Mouse (Mus musculus) ES-CJ7 (cell line): ENCODE data around the gene Mapk7.
A peak's percentile ranks its signal among the peaks of the same experiment; 100 is the strongest.

Source experiments
- DNase-seq: peaks from one replicate; pipeline ENCODE4 v3.0.0; 2011; ENCODE audit warnings: low read depth, low spot score

Mapk7 gene

GRCm38 (mm10) chr11:61465422-61465821 is 28.8 kb downstream of the Mapk7 start:
- DNase-seq, result no peak

- DNase-seq, result no peak
Observed at GRCm38 (mm10) chr11:61464071-61464470, 30.1 kb downstream of the Mapk7 start.

- DNase-seq, result peak; percentile 67
Observed at GRCm38 (mm10) chr11:61449499-61450292, 44.5 kb downstream of the Mapk7 start.

- DNase-seq, result no peak
Observed at GRCm38 (mm10) chr11:61448599-61449225, 45.5 kb downstream of the Mapk7 start.

- DNase-seq, result no peak
Observed at GRCm38 (mm10) chr11:61448041-61448440, 46.2 kb downstream of the Mapk7 start.

GRCm38 (mm10) chr11:61447296-61447695 is 46.9 kb downstream of the Mapk7 start:
- peak; percentile 81 for DNase-seq

GRCm38 (mm10) chr11:61443807-61444206 is 50.4 kb downstream of the Mapk7 start:
- no peak for DNase-seq

- DNase-seq, result no peak
Observed at GRCm38 (mm10) chr11:61441670-61442069, 52.5 kb downstream of the Mapk7 start.

GRCm38 (mm10) chr11:61440416-61440815 is 53.8 kb downstream of the Mapk7 start:
- no peak for DNase-seq

- DNase-seq, result no peak
Observed at GRCm38 (mm10) chr11:61439170-61439569, 55.0 kb downstream of the Mapk7 start.
